Mouse (Mus musculus) megakaryocyte, embryonic 14.5 days (primary cell): ENCODE measurements around the gene Hoxc6.

Experiments used
- FLI1 ChIP-seq: IDR thresholded peaks from 2 replicates; pipeline ENCODE4 v1.6.1; 2012; ENCODE audit warnings: low read length, inconsistent platforms, mixed read lengths
- GATA1 ChIP-seq: IDR thresholded peaks from 3 replicates; pipeline ENCODE4 v1.6.1; 2012; ENCODE audit warnings: mixed read lengths, low read length, inconsistent platforms, borderline replicate concordance

DNA sequence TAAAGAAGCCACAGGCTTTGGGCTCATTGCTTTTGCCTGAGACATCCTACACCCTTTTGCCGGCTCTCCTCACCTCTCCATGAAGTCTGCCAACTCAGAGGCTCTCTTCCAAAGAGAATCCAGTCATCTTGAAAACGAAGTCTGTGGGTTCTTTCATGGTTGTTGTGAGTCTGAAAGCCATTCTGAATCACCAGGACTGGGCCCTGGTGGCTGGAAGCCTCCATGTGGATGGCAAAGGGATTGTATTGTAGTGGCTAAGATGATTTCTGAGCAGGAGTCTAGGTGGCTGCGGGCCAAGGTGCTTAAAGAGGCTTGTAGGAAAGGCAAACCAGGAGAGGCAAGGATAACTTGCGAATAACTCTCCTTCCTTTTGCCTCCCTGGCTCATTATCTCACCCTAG is 4.1 kb downstream of the Hoxc6 start:
- TF ChIP-seq GATA1 (no peak), FLI1 (no peak)
